Mouse (Mus musculus) layer of hippocampus, adult 2 months (tissue): Measurements from ENCODE around the gene Cat. TPM values are rescaled to one million over a fixed set of nuclear protein-coding genes. Genes with fewer than 3 reads are reported as not detected.

ENCODE experiments used
- DNase-seq, 2 experiments: peaks; one replicate each; pipeline ENCODE4 v3.0.0; 2022; ENCODE audit warnings: low spot score in 2 of 2
- H3K27ac ChIP-seq: fragments of 200-600 bp; 2 replicates; pipeline ENCODE4 v1.8.1; 2022
- H3K4me3 ChIP-seq: fragments of 200-600 bp; 2 replicates; pipeline ENCODE4 v1.8.1; 2022; ENCODE audit warnings: mild to moderate bottlenecking
- CTCF ChIP-seq: fragments of 200-600 bp; conservative IDR thresholded peaks from 2 replicates; pipeline ENCODE4 v1.8.1; 2022; ENCODE audit warnings: antibody characterized with exemption, mild to moderate bottlenecking, moderate library complexity
- total RNA-seq, 2 experiments: library from RNA; stranded (reverse); gene quantifications; 2 replicates each; pipeline ENCODE4 v1.2.3; 2021

Cat gene
- total RNA-seq, 2 experiments from 2014 or later = 48.2 to 55.2 TPM

DNA sequence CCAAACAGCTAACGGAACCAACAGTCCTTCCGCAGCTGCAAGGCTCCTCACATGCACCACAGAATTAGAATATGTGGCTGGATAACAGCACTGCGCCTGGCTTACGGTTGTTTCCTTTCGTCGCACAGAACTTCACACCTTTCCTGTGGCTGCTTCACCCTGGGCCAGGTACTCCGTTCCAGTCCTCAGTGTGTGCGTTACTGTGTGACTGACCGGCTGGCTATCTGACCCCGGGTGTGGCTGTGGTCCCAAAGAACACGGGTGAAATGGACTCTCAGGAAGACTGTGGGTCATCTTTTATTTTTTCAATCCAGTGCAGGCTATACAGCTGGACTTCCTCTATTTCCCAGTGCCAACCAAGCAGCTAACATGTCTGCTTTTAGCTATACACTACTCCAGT lies 19.5 kb downstream of the Cat start:
- Histone ChIP-seq H3K27ac (no peak overlapping the region), H3K4me3 (no peak overlapping the region)
- DNase-seq = no peak
- TF ChIP-seq CTCF = no peak

DNA sequence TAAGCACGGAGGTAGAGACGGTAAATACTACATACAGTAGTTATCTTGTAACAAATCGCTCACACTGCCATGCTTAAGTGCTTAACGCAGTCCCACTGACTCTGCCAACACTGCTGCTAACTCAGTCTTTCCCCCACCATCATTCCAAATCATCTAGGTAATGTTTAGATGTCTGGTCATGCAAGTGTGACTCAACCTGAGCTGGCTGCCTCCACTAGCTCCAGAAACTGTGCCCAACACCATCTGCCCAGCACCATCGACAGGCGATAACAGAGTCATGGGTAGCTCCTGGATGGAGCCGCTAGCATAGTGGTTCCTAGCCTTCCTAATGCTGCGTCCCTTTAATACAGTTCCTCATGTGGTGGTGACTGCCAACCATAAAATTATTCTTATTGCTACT lies 20.4 kb downstream of the Cat start:
- no peak for DNase-seq
- H3K4me3 ChIP-seq = no peak overlapping the region
- no peak overlapping the region for H3K27ac ChIP-seq
- TF ChIP-seq CTCF = no peak

DNA sequence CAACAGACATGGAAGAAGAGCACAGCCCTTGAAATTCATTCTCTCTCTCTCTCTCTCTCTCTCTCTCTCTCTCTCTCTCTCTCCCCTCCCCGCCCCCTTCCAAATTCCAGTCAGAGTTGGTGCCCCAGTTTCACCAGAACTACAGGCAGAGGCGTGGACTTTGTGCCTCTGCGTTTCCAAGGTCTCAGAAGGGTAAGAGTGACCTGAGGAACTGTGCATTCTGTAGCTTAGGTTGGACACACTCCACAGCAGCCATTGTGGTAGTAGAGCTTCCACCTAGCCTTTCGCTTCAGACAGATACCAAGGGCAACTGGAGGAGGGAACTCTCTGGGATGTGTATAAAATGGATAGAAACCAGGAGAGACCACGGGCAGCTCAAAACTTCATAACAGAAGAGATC lies 22.2 kb downstream of the Cat start:
- no peak for TF ChIP-seq CTCF
- no peak for DNase-seq
- H3K27ac ChIP-seq = no peak overlapping the region
- no peak overlapping the region for H3K4me3 ChIP-seq

DNA sequence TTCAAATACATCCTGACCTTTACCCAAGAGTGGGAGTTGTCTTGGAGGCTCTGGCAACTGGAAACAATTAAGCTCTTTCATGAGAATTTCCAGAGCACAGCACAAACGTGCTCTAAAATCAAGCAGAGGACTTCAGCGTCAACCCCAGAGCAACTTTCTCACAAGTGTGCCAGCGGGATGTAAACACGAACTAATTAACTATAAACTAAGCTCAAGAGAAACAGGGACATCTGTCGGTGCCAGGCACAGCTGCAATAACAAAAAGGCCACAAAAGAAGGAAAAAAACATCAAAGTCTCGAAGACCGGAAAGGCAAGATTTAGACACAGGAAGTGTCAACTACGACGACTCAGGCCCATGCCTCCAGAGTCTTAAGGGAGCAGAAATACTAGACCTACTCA lies 23.2 kb downstream of the Cat start:
- H3K27ac ChIP-seq = peak overlapping the region; percentile 0; the same call in 1 of the 2 replicates
- no peak for DNase-seq
- no peak for TF ChIP-seq CTCF
- no peak overlapping the region for H3K4me3 ChIP-seq

DNA sequence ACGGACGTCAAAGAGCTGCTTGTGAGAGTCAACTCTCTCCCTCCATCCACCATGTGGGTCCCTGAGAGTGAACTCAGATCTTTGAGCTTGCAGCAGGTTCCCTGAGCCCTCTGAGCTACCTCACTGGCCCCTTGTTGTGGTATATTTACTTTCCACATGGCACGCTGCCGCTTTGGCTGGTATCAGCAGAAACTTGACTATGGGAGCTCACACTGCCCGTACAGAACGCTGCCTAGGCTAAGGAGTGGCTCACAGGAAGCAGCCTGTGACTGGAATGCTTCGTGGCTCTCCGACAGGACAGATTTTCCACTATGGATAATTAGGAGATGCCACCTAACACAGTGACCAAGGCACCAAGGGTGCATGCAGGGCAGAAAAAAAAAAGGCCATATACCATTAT lies 23.8 kb downstream of the Cat start:
- H3K4me3 ChIP-seq = no peak overlapping the region
- DNase-seq = no peak
- no peak overlapping the region for H3K27ac ChIP-seq
- no peak for TF ChIP-seq CTCF

DNA sequence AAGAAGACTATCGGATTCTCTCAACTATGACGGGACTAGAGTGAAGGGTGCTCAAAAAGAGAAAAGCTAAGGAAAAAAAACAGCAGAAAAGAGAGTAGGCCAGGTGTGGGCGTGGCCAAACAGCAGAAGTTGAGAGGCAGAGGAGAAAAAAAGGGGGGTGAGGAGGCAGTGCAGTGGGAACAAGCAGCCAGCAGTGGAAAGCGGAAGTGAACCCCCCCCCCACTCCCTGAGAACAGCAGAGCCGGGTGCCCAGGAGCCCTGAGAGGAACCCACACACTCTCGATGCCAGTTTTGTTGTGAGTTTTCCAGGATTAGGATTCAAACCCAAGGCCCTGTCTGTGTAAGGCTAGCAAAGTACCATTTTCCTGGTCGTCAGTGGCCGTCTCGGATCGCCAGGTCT lies 25.9 kb downstream of the Cat start:
- no peak overlapping the region for H3K4me3 ChIP-seq
- no peak for TF ChIP-seq CTCF
- no peak for DNase-seq
- H3K27ac ChIP-seq = no peak overlapping the region

DNA sequence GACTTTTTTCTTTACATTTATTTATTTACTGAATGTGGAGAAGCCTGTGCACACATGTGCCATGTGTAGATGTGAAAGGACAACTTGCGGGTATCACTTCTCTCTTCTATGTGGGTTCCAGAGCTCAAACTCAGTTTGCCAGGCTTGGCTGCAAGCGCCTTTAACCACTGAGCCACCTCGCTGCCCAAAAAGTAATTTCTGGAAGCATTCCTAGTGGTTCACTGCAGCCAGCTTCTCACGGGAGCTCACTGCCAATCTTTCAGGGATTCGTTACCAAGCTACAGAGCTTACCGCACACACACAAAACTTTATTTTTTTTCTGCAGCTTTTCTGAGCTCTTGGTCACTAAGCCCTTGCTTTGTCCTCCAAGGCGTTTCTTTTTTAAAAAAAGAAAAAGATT lies 27.3 kb downstream of the Cat start:
- no peak for TF ChIP-seq CTCF
- H3K27ac ChIP-seq = no peak overlapping the region
- H3K4me3 ChIP-seq = no peak overlapping the region
- peak; percentile 40 to 49 for DNase-seq

DNA sequence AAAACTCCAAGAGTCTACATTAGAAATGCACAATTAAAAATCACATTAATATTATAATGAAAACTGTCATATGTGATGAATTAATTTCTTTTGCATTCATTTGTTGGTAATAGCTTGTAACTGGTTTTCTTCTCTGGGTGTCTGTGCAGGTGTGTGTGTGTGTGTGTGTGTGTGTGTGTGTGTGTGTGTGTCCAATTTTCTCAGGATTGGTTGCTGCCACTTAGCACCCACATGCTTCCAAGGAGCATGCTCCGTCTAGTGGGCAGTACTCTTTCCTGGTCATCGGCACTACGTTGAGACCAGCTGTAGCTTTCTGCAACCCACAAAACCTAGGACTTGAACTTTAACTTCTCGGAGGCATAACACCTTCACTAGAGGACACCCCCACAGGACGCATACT lies 27.9 kb downstream of the Cat start:
- Histone ChIP-seq H3K4me3 (no peak overlapping the region), H3K27ac (no peak overlapping the region)
- TF ChIP-seq CTCF = no peak
- DNase-seq = no peak

DNA sequence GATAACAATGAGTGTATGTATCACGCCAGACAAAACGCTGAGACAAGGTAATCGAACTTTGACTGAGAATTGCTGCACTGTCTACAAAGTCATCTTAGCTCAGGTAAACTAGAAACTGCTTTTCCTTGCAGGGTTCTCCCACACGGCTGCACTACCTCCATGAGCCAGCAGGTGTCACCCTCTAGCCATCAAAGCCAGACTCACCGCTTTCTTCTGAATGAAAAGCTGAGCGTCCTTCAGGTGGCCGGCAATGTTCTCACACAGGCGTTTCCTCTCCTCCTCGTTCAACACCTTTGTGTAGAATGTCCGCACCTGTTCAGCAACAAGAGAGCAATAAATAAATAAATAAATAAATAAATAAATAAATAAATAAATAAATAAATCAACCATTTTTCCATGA lies 28.3 kb downstream of the Cat start:
- Histone ChIP-seq H3K4me3 (no peak overlapping the region), H3K27ac (no peak overlapping the region)
- peak; percentile 99 for TF ChIP-seq CTCF
- DNase-seq = peak; percentile 75 to 92

DNA sequence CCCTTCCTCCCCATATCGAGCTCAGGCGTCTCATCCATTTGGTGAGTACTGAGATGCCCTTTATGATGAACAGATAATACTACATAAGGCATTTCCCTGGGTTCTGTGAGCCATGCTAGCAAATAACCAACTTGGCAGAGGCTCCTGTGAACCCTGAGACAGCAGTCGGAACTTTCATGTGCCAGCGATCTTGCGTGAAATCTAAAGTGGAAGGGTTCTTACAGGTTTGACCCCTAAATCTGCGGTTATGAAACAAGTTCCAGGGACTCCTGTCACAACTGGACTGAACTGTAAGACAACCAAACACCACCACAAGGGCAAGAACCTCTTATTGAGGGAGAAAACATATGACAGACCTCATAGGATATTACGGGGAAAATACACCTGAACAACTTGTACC lies 29.2 kb downstream of the Cat start:
- no peak for TF ChIP-seq CTCF
- Histone ChIP-seq H3K4me3 (no peak overlapping the region), H3K27ac (no peak overlapping the region)
- no peak for DNase-seq

DNA sequence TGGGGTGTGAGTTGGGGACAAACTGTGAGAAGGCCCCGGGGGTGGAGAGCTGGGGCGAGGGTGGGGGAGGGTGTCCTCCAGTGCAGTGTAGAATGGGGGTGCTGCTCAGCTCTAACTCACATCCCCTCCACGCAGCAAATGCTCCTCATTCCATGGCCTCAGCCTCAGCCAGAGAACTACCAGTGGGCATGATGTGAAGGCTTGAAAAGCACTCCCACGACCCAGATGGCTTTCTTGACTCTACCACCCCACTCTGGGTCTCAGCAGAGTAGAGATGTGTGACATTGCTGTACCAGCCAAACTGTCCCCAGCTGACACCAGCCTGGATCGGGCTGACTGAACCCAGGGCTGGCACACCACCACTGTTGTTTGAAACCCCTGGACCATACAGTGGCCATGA lies 32.4 kb downstream of the Cat start:
- Histone ChIP-seq H3K27ac (no peak overlapping the region; the same call in 1 of the 2 replicates), H3K4me3 (no peak overlapping the region)
- DNase-seq = peak in 1 of 2 experiments; percentile 32
- no peak for TF ChIP-seq CTCF

DNA sequence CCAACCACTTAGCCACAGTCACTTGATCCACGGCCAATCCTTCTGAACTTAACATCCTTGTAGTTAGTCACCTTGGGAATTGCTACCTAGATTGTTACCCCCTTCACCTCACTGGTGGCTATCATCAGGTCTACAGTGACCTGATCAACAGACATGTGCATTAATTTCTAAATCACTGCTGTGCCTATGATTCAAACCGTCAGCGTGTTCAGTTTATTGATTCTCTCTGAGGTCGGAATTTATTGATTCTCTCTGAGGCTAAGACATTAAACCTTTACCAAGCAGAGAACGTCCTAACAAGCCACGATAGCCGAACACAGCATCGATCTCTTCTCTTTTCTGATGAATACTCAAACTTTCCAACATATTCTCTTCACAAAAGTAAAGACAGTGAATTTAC lies 34.7 kb downstream of the Cat start:
- DNase-seq = no peak
- TF ChIP-seq CTCF = no peak

DNA sequence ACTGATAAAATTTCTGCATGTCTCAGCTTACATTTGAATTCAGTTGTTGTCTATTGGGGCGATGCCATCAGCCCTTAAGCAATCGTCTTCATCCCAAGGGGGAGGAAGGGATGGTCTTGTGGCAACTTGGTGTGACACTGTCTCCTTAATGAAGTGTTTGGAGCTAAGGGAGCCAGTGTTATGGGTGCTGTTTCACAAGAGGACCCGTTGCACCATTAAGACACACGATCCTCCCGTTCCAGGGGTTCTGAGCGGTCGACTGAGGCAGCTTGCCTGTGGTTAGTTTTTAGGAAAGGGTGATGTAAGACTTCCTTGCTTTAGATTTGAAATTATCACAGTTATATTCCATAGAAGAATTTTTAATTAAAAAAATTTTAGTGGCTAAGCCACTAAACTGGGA lies 35.1 kb downstream of the Cat start:
- Histone ChIP-seq H3K4me3 (no peak overlapping the region), H3K27ac (no peak overlapping the region)
- TF ChIP-seq CTCF = no peak
- no peak for DNase-seq

More for the DNA sequence above, 34.7 kb downstream of the Cat start:
- Histone ChIP-seq H3K4me3 (no peak overlapping the region), H3K27ac (no peak overlapping the region)

DNA sequence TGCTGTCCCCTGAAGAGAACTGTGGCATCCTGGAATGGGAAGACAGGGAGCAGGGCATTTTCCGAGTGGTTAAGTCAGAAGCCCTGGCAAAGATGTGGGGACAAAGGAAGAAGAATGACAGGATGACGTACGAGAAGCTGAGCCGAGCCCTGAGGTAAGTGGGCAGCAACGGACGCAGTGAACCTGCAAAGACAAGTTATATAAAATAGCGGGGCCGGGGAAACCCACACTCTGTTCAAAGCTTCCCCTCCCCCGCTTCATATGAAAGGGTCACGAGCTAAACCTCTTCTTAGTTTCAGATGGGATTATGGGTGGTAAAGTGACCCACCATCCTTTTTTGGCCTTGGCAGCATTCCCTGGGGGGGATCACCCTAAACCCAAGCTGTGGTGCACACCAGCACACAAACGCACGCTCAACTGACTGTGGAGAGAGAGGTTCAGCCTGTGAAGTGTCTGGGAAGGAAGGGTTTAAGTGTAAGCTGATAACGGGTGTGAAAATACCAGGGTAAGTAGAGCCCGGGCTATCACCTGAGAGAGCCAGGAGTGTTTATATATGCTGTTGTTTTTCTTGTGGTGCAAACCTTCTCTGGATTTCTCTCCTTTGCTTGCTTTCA lies 35.9 kb downstream of the Cat start:
- no peak for DNase-seq
- TF ChIP-seq CTCF = no peak
- no peak overlapping the region for H3K4me3 ChIP-seq
- H3K27ac ChIP-seq = no peak overlapping the region

DNA sequence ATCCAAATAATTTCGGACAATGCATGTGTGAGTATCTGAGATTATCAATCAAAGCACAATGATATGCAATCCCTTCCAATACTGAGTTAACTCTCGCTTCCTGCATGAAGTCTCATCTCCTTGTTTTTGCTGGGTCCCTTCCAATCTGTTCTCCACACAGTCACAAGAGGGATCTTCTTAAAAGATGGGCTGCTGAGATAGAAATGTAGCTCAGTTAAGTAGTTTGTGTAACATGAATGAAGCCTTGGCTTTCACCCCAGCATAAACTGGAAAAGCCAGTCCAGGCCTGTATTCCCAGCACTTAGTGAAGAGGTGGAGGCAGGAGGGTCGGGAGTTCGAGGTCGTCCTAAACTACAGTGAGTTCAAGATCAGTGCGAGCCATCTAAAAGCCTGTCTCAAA lies 38.6 kb downstream of the Cat start:
- Histone ChIP-seq H3K27ac (no peak overlapping the region), H3K4me3 (no peak overlapping the region)
- TF ChIP-seq CTCF = no peak
- DNase-seq = no peak
